23 mouse cellular contexts compared by ENCODE assay signal in genomic region chr17:27746446-27746845, GRCm38 (mm10). TPM values are rescaled to one million over a fixed set of nuclear protein-coding genes. Genes with fewer than 3 reads are reported as not detected.
A peak's percentile ranks its signal among the peaks of the same experiment; 100 is the strongest.
DNase-seq lines count a peak whose midpoint lies in the region; ATAC-seq and TF ChIP-seq lines count a peak whose summit lies in the region.
"Had no signal": no experiment of that assay in that cellular context is flagged by ENCODE, and none has a peak within 500 bp of the region (broad histone marks: within the 10 kb centered on the region; RNA-seq: fewer than 3 reads in every experiment).

No protein-coding gene starts in this region.

- no peak overlapping the region; the same call in 1 of the 2 replicates for H3K9ac ChIP-seq in embryonic facial prominence, embryonic 13.5 days
- H3K9ac ChIP-seq in kidney, embryonic 16.5 days (replicated peaks; ENCODE audit: low read length): no peak overlapping the region
- no peak overlapping the region for H3K9ac ChIP-seq in midbrain, postnatal 0 days (replicated peaks; ENCODE audit: low read length, poor library complexity, severe bottlenecking)
- H3K9ac ChIP-seq in midbrain, embryonic 11.5 days (ENCODE audit: low read length): no peak overlapping the region
- H3K9ac ChIP-seq: forebrain, postnatal 0 days; heart, embryonic 15.5 days; hindbrain, embryonic 14.5 days; liver, postnatal 0 days; neural tube, embryonic 12.5 days had no signal

- H3K4me1 ChIP-seq in embryonic facial prominence, embryonic 13.5 days: peaks cover 21% of the 10 kb centered on the region
- H3K4me1 ChIP-seq in embryonic facial prominence, embryonic 10.5 days: 0 out of 2 replicates have a peak, but pooled peaks cover 17% of the 10 kb centered on the region
- H3K4me1 ChIP-seq in kidney, embryonic 16.5 days (ENCODE audit: insufficient read depth, low read length): peaks cover 3% of the 10 kb centered on the region; the same call in 1 of the 2 replicates
- no peaks in the 10 kb centered on the region for H3K4me1 ChIP-seq in midbrain, postnatal 0 days (ENCODE audit: insufficient read depth, low read length)
- no peaks in the 10 kb centered on the region for H3K4me1 ChIP-seq in midbrain, embryonic 11.5 days (ENCODE audit: control insufficient read depth, insufficient read depth, low read length)
- H3K4me1 ChIP-seq: heart, embryonic 15.5 days; neural tube, embryonic 12.5 days had no signal

- H3K4me3 ChIP-seq in embryonic facial prominence, embryonic 13.5 days: no peak overlapping the region
- H3K4me3 ChIP-seq in embryonic facial prominence, embryonic 10.5 days: no peak overlapping the region
- no peak overlapping the region for H3K4me3 ChIP-seq in kidney, embryonic 16.5 days (ENCODE audit: low read length)
- H3K4me3 ChIP-seq in midbrain, postnatal 0 days (ENCODE audit: low read depth, low read length): no peak overlapping the region
- no peak overlapping the region for H3K4me3 ChIP-seq in midbrain, embryonic 11.5 days (ENCODE audit: low read depth, low read length)
- H3K4me3 ChIP-seq: heart, embryonic 15.5 days; neural tube, embryonic 12.5 days had no signal

- H3K36me3 ChIP-seq in embryonic facial prominence, embryonic 13.5 days: peaks cover 16% of the 10 kb centered on the region
- H3K36me3 ChIP-seq in embryonic facial prominence, embryonic 10.5 days (replicated peaks): peaks cover 27% of the 10 kb centered on the region
- no peaks in the 10 kb centered on the region for H3K36me3 ChIP-seq in kidney, embryonic 16.5 days (ENCODE audit: insufficient read depth, low read length)
- no peaks in the 10 kb centered on the region for H3K36me3 ChIP-seq in midbrain, postnatal 0 days (ENCODE audit: insufficient read depth, low read length)
- no peaks in the 10 kb centered on the region for H3K36me3 ChIP-seq in midbrain, embryonic 11.5 days (ENCODE audit: control insufficient read depth, insufficient read depth, low read length)
- H3K36me3 ChIP-seq: heart, embryonic 15.5 days; neural tube, embryonic 12.5 days had no signal

- no peaks in the 10 kb centered on the region for H3K9me3 ChIP-seq in embryonic facial prominence, embryonic 13.5 days
- H3K9me3 ChIP-seq in embryonic facial prominence, embryonic 10.5 days: no peaks in the 10 kb centered on the region
- H3K9me3 ChIP-seq in kidney, embryonic 16.5 days (ENCODE audit: low read length): no peaks in the 10 kb centered on the region
- H3K9me3 ChIP-seq in midbrain, postnatal 0 days (ENCODE audit: low read length): no peaks in the 10 kb centered on the region
- H3K9me3 ChIP-seq in midbrain, embryonic 11.5 days (ENCODE audit: control insufficient read depth, low read length): no peaks in the 10 kb centered on the region
- H3K9me3 ChIP-seq: G1E; heart, embryonic 15.5 days; neural tube, embryonic 12.5 days had no signal

- WGBS in embryonic facial prominence, embryonic 13.5 days: 24% methylated on average over 4 of the region's 4 CpGs
- 56% methylated on average over 4 of the region's 4 CpGs for WGBS in embryonic facial prominence, embryonic 10.5 days
- 37% methylated on average over 4 of the region's 4 CpGs for WGBS in kidney, embryonic 16.5 days
- 47% methylated on average over 4 of the region's 4 CpGs for WGBS in midbrain, postnatal 0 days
- WGBS in midbrain, embryonic 11.5 days: 71% methylated on average over 4 of the region's 4 CpGs

- DNase-seq in embryonic facial prominence, embryonic 10.5 days (ENCODE audit: low spot score): no peak
- no peak for DNase-seq in kidney, postnatal 36 days
- no peak for DNase-seq in midbrain, postnatal 0 days (ENCODE audit: low spot score)
- DNase-seq in midbrain, embryonic 11.5 days (ENCODE audit: low spot score, missing footprints): no peak
- DNase-seq in heart, adult 11 months: no peak
- DNase-seq: adrenal gland, adult 8-10 months; cerebellum, adult 8-10 months; forebrain, postnatal 0 days; gastrocnemius, postnatal 25 days; heart, postnatal 36 days; kidney, postnatal 25 days; liver, postnatal 0 days; thymus, postnatal 14 days had no signal

- H3K27ac ChIP-seq in embryonic facial prominence, embryonic 13.5 days: peak overlapping the region; percentile 74
- H3K27ac ChIP-seq in embryonic facial prominence, embryonic 10.5 days (replicated peaks): no peak overlapping the region
- 0 out of 2 replicates have a peak overlapping the region, but pooled peaks have one; percentile 5 for H3K27ac ChIP-seq in kidney, embryonic 16.5 days (ENCODE audit: low read length)
- peak overlapping the region; percentile 26; the same call in 1 of the 2 replicates for H3K27ac ChIP-seq in midbrain, postnatal 0 days (ENCODE audit: low read depth, low read length)
- no peak overlapping the region for H3K27ac ChIP-seq in midbrain, embryonic 11.5 days (ENCODE audit: low read depth, low read length)
- H3K27ac ChIP-seq: heart, embryonic 15.5 days; hindbrain, embryonic 14.5 days; macrophage; neural tube, embryonic 12.5 days had no signal

- TF ChIP-seq CTCF in midbrain, postnatal 0 days (IDR thresholded peaks at IDR 0.05): no peak

- H3K27me3 ChIP-seq in embryonic facial prominence, embryonic 13.5 days: no peaks in the 10 kb centered on the region
- no peaks in the 10 kb centered on the region for H3K27me3 ChIP-seq in embryonic facial prominence, embryonic 10.5 days (replicated peaks; ENCODE audit: low read depth, poor library complexity, severe bottlenecking)
- no peaks in the 10 kb centered on the region for H3K27me3 ChIP-seq in kidney, embryonic 16.5 days (ENCODE audit: insufficient read depth, low read length)
- no peaks in the 10 kb centered on the region for H3K27me3 ChIP-seq in midbrain, postnatal 0 days (ENCODE audit: insufficient read depth, low read length)
- no peaks in the 10 kb centered on the region for H3K27me3 ChIP-seq in midbrain, embryonic 11.5 days (ENCODE audit: control insufficient read depth, insufficient read depth, low read length)
- H3K27me3 ChIP-seq: heart, embryonic 15.5 days; neural tube, embryonic 12.5 days had no signal

- H3K4me2 ChIP-seq in embryonic facial prominence, embryonic 13.5 days: no peak overlapping the region
- no peak overlapping the region for H3K4me2 ChIP-seq in kidney, embryonic 16.5 days (replicated peaks; ENCODE audit: low read depth, low read length)
- H3K4me2 ChIP-seq in midbrain, postnatal 0 days (ENCODE audit: low read depth, low read length, poor library complexity, severe bottlenecking): no peak overlapping the region
- no peak overlapping the region for H3K4me2 ChIP-seq in midbrain, embryonic 11.5 days
- H3K4me2 ChIP-seq: heart, embryonic 15.5 days; hindbrain, embryonic 14.5 days; neural tube, embryonic 12.5 days had no signal

- ATAC-seq in embryonic facial prominence, embryonic 13.5 days (ENCODE audit: insufficient number of reproducible peaks, insufficient read depth, low FRiP score, low TSS enrichment, low read depth): 0 out of 2 replicates have a peak, but pooled peaks have one; percentile 11
- peak; percentile 14; the same call in 1 of the 2 replicates for ATAC-seq in kidney, embryonic 16.5 days (ENCODE audit: low FRiP score, low TSS enrichment)
- 0 out of 2 replicates have a peak, but pooled peaks have one; percentile 28 for ATAC-seq in midbrain, postnatal 0 days (ENCODE audit: low FRiP score)
- no peak for ATAC-seq in midbrain, embryonic 11.5 days (ENCODE audit: low FRiP score)
- ATAC-seq: forebrain, postnatal 0 days; liver, postnatal 0 days; lung, postnatal 0 days had no signal

RNA-seq across cellular contexts. Expression of gene Spdef, which starts 17.7 kb away (rescaled TPM):
- polyA plus RNA-seq in embryonic facial prominence, embryonic 13.5 days (2015; fragmentation: Nextera tagmentation; extraction: Ambion mirVana): 0.28 TPM in 1 of 2 replicates, not detected in the other
- polyA plus RNA-seq in embryonic facial prominence, embryonic 10.5 days (2016; fragmentation: Nextera tagmentation; extraction: Ambion mirVana): 0.15 and 0.43 TPM in 2 replicates
- 0.18 and 0.31 TPM in 2 replicates for polyA plus RNA-seq in kidney, embryonic 16.5 days (2015; fragmentation: Nextera tagmentation; extraction: Ambion mirVana)
- total RNA-seq in midbrain, postnatal 0 days (2014; rRNA removed): 3.7 and 4.0 TPM in 2 replicates
- polyA plus RNA-seq in midbrain, postnatal 0 days (2015; fragmentation: Nextera tagmentation; extraction: Ambion mirVana): 3.9 and 4.7 TPM in 2 replicates
- 0.25 TPM in 1 of 2 replicates, not detected in the other for polyA plus RNA-seq in midbrain, embryonic 11.5 days (2014; fragmentation: Nextera tagmentation; extraction: Ambion mirVana)
- total RNA-seq: G1E; heart, adult 8-10 months; heart, postnatal 36 days; liver, adult 2 months had no signal
- polyA plus RNA-seq: liver, postnatal 0 days; macrophage had no signal

Comparison
In these comparisons a context has a peak if more than half of its experiments do, and no peak if none do; other contexts are left out.
1. H3K27ac ChIP-seq: peak in embryonic facial prominence, embryonic 13.5 days (single experiment), kidney, embryonic 16.5 days (single experiment) and midbrain, postnatal 0 days (single experiment); none in embryonic facial prominence, embryonic 10.5 days (single experiment) and midbrain, embryonic 11.5 days (single experiment).